Mouse (Mus musculus): ENCODE measurements around the gene Kcnk6. TPM values are rescaled to one million over a fixed set of nuclear protein-coding genes. Genes with fewer than 3 reads are reported as not detected.

The Kcnk6 gene
- 3.9 and 5.4 TPM in 2 replicates for polyA plus RNA-seq (2012; rRNA removed)

DNA sequence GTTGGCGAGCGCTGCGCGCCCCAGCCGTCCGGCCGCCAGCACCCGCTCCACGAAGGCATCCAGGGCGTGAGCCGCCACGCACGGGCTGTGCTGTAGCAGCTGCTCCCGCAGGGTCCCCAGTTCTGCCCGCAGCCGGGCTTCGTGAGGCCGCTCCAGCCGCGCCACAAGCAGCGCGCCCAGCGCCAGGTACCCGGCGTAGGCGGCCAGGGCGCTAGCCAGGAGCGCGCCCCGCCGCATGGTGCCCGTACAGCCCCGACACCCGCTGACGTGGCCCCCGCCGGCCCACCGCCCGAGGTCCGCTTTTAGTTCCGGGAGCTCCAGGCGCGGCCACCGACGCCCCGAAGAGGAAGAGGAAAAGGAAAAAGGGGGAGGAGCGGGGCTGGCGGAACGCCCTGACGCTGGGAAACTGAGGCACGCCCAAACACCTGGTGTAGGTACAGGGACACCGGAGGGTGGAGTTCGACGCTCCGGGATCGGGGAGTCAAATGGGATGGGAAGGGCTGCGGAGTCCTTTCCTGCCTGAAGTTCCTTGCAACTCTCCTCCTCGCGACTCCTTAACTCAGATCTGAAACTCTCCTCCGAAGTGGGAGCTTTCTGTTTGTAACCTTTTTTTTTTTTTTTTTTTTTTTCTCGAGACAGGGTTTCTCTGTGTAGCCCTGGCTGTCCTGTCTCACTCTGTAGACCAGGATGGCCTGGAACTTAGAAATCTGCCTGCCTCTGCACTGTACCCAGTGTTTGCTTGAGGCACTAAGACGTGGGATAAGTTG is at the start of gene Kcnk6:
TSS of gene Kcnk6 (minus strand) at position 269 of the 767 bp plus-strand sequence.
- peak; percentile 42 for DNase-seq (ENCODE audit: low spot score)

- DNase-seq (ENCODE audit: low spot score), result peak; percentile 89
These were observed 49.1 kb upstream of the Kcnk6 start, which contains the start of gene Spint2 for GRCm38 (mm10) chr7:29281201-29282073. Gene Spint2 (minus strand): TSS chr7:29281912.

DNA sequence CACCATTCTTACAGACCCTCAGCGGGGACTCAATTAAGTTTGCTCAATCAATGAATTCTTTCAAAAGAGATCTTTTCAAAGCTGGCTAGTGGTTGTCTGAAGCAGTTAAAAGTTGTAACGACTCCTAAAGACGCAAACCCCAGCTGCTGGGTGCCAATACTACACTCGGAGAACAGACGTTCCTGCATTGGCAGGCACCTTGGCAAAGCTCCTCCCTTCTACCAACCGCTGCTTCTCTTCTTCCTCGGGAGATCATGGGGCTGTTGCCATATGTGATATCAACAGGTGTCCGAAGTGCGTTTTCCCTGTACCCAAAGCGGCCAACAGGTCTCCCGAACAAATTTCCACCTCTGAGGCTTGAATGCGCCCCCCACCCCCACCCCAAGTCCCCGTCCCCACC is 48.5 kb upstream of the Kcnk6 start:
- no peak for DNase-seq (ENCODE audit: low spot score)

- DNase-seq (ENCODE audit: low spot score), result no peak
These were observed 47.6 kb upstream of the Kcnk6 start for GRCm38 (mm10) chr7:29279924-29280323.

GRCm38 (mm10) chr7:29279261-29279660 is 46.9 kb upstream of the Kcnk6 start:
- DNase-seq (ENCODE audit: low spot score), result no peak

GRCm38 (mm10) chr7:29277510-29277909 is 45.2 kb upstream of the Kcnk6 start:
- no peak for DNase-seq (ENCODE audit: low spot score)

DNA sequence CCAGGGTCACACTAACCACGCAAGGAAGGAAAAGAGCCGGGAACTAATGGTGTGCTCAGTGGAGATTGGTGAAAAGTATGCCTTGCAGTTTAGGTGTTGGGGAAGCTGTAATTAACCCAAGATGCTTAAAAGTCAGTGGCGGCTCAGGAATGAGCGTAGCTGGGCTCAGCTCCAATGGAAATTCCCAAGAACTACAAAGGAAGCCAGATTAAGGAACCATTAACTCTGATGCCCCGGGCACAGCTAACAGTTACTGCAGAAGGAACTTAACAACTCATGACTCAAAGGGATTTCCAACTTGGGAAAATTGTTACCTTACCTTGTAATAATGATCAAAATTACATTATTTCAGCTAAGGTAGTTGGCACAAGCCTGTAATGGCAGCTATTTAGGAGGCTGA is 44.4 kb upstream of the Kcnk6 start:
- no peak for DNase-seq (ENCODE audit: low spot score)

- DNase-seq (ENCODE audit: low spot score), result no peak
These were observed 39.6 kb upstream of the Kcnk6 start for GRCm38 (mm10) chr7:29271687-29272465.

GRCm38 (mm10) chr7:29270445-29270844 is 38.1 kb upstream of the Kcnk6 start:
- DNase-seq (ENCODE audit: low spot score), result no peak

DNA sequence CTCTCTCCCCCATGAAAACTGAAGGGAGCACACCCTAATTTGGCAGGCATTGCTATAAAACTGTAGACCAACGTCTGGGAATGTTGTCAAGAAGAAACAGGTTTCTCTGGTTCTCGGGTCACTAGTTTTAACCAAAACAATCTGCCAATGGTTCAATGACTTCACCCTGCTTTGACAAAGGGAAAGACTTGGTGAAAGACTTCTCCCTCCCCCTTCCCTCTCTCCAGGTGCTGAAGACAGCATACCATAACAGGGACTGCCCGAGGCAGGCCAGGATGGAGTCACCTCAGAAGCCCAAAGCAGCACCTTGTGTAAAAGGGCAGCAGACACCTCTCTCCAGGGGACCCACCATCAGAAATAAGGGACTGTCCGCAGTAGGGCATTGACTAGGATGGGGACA is 34.6 kb upstream of the Kcnk6 start:
- no peak for DNase-seq (ENCODE audit: low spot score)

GRCm38 (mm10) chr7:29265636-29266035 is 33.3 kb upstream of the Kcnk6 start:
- DNase-seq (ENCODE audit: low spot score), result no peak

DNA sequence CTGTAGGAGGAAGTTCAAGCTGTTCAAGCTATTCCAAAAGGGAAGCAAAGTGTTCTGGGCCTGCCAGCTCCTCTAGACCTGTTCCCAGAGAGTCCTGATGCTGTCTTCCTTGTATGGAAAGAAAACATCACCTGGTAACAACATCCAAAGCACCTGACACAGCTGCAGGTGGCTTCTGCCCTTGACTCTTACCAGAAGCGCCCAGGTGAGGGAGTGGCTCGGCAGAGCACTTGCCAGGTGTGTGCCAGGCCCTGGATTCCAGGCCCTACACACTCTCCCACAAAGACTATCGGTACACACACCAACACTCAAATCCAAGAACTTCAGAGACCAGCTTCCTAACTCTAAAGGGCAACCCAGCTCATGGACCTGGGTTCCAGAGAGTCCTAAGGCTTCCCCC is 31.5 kb upstream of the Kcnk6 start:
- no peak for DNase-seq (ENCODE audit: low spot score)

DNA sequence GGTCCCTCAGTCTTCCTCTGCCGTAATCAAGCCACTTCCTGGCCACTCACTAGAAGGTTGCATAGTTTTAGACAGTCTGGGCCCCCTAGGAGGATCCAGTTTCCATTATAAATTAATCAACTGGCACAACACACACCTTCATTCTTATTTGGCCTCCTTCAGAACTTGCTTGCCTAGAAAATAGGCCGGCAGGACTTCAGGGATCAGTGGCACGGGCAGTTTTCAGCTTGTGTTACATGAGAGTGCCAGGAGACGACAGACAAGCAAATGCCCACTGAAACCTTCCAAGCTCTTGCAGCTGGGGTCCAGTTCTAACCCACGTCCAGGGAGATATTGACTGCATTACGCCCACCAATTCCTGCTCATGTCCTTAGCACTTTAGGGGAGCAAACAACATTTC is 29.8 kb upstream of the Kcnk6 start:
- DNase-seq (ENCODE audit: low spot score), result no peak

DNA sequence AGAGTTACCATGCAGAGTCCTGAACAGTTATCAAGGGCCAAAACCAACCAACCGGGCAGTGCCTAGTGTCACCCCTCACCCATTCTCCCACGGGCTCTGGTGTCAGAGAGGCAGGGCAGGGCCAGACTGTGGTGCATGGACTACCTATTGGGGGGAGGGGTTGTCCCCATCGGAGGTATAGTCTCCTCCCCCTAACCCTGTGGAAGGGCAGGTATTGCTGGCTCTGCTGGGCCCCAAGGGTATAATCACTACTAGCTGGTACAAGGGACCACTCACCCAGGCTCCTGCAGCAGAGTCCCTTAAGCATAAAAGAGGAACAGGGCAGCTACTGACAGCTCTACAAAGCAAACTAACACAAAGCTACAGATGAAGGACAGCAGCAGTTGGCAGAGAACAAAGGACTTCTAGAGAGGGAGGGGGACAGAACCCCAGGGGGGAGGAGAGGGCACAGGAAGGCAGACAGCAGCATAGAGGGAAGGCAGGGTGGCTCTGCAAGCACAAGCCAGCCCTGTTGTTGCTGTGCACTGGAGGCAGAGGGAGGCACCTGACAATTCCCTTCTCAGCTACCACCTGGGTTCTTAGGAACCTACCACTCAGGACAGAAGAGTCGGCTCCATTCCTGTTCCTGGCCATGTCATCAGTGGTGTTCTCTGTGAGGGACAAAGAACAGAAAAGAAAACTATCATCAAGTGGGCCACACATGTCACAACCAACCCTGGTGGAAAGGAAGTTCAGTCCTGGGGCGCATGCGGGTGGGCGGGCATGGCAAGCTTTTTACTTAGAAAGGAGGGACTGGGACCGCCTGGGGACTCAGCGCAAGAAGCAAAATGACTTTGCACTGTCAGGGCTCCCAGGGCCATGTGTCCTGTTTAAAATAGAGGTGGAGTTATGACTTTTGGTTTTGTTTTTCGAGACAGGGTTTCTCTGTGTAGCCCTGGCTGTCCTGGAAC is 27.7 kb upstream of the Kcnk6 start:
- DNase-seq (ENCODE audit: low spot score), result no peak

DNA sequence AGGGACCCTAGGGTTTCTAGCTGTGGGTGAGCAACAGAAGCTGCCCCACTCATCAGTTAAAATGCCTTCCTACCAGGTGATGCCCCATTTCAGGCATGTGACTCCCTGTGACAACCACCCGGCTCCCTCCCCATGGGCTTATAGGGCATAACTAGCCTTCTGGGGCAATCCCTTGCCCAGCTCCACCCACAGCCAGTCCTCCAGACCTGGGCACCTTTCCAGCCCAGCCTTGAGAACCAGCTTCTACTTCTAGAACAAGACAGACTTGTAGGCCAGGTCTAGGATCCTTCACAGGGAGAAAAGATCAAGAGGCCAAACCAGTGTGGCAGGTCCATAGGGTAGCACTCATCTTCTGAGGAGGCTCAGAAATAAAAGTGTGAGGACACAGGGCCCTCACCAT is 25.1 kb upstream of the Kcnk6 start:
- DNase-seq (ENCODE audit: low spot score), result no peak

DNA sequence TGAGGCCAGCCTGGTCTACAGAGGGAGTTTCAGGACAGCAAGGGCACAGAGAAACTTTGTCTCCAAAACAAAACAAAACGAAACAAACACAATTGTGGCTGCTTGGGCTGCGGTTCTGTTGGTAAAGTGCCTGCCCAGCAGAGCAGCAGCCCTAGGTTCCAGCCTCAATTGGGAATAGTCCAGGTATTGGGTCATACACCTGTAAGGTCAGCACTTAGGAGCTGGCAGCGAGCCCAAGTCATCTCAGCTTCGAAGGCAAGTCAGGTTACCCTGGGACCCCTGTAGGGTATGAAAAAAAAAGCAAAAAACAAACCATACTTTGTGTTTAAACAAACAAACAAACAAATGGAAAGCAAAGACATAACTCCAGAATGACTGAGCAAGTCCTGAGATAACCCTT is 23.6 kb upstream of the Kcnk6 start:
- DNase-seq (ENCODE audit: low spot score), result no peak

DNA sequence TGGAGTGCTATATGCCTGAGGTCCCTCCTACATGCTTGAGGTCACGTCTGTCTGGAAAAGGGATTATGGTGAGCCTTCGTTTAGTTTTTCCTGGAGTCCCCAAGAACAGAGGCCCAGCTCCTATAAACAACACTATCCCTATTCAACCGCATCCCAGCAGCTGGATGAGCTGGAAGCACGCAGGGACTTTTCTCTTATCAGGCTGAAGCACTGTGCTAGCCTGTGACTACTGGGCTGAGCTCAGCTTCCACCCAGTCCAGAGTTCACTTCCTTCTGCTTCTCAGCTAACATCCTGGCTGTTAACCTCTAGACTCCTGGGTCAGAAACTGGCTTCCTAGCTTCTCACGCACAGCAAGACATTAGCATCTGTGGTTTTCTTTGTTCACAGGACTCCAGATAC is 21.5 kb upstream of the Kcnk6 start:
- DNase-seq (ENCODE audit: low spot score), result no peak

DNA sequence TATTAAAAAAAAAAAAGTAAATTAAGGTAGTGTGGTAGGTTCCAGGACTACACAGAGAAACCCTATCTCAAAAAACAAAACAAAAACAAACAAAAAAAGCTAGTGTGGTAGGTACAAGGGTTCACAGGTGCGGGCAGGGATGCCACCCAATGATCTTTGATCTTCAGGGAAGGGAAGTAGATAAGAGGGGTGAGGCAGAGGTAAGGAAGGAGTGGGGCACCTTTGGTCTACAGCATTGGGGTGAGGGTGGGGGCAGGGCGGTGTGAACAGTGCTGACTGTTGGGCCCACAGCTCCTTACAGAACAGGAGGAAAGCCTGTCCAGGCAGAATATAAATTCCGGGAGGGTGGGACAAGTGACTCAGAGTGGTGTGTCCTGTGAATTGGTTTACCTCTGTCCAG is 18.9 kb upstream of the Kcnk6 start:
- DNase-seq (ENCODE audit: low spot score), result no peak

GRCm38 (mm10) chr7:29248261-29248841 is 16.0 kb upstream of the Kcnk6 start, which contains the start of gene 2200002D01Rik:
Gene 2200002D01Rik (minus strand): TSS chr7:29248466.
- peak; percentile 69 for DNase-seq (ENCODE audit: low spot score)

DNA sequence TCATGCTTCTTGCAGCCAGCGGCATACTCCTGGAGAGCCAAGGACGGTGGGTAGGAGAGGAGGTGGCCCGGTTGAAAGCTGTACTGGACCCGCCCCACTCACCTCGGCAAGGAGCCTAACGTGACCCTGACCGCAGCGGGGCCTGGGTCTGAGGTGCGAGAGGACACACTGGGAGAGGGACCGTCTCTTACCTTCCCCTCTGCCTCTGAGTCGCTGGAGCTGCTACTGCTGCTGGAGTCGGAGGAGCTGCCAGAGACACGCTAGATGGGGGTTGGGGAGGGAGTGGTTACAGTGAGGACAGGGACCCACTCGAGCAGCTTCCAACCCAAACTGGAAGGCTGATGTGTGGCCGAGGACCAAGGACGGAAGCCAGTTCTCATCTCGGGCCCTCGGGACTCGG is 15.4 kb upstream of the Kcnk6 start:
- DNase-seq (ENCODE audit: low spot score), result peak; percentile 51

DNA sequence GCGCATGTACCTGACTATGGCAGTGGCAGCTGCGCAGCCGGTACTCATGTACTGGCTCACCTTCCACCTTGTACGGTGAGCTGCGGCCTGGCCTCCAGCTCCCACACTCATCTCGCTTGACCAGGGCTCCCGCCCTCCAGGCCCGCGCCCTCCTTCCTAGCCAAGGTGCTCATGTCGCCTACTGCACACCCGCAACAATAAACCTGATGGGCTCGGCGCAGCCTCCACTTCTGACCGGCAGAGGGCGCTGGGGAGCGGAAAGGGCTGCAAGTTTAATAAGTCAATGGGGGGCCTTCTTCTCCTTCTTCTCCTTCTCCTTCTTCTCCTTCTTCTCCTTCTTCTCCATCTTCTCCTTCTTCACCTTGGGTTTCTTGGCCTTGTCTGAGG is 15.0 kb upstream of the Kcnk6 start:
- DNase-seq (ENCODE audit: low spot score), result peak; percentile 88
